In the genomic region with DNA sequence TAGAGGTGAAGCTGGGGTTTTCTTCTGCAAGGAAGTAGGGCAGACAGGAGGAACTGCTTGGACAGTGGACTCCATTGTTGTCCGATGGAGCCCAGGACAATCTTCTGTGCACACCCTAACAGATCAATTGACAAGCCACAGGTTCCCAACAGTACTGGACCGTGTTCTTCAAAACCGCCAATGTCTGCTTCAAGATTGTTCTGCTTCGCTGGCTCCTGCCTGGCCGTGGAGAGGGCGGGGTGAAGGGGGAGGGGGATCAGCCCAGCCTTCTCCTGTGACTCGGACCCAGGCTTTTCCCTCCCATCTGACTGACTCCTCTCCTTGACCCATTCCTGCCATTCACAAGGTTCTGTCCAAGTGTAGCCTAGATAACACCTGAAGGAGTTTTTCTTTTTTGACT, we compare ENCODE assay signal across 31 mouse cellular contexts. TPM values are rescaled to one million over a fixed set of nuclear protein-coding genes. Genes with fewer than 3 reads are reported as not detected.
A peak's percentile ranks its signal among the peaks of the same experiment; 100 is the strongest.
DNase-seq lines count a peak whose midpoint lies in the region; ATAC-seq and TF ChIP-seq lines count a peak whose summit lies in the region.
"Had no signal": no experiment of that assay in that cellular context is flagged by ENCODE, and none has a peak within 500 bp of the region (broad histone marks: within the 10 kb centered on the region; RNA-seq: fewer than 3 reads in every experiment).

No protein-coding gene starts in this region.

- peaks cover 45% of the 10 kb centered on the region for H3K4me1 ChIP-seq in heart, embryonic 10.5 days
- peaks cover 27% of the 10 kb centered on the region for H3K4me1 ChIP-seq in heart, embryonic 11.5 days (ENCODE audit: control insufficient read depth, insufficient read depth, low read length)
- H3K4me1 ChIP-seq in neural tube, embryonic 13.5 days (replicated peaks): peaks cover 17% of the 10 kb centered on the region
- H3K4me1 ChIP-seq in neural tube, embryonic 15.5 days: peaks cover 6% of the 10 kb centered on the region; the same call in 1 of the 2 replicates

- 30% methylated on average over 7 of the region's 7 CpGs for WGBS in heart, embryonic 10.5 days
- 33% methylated on average over 7 of the region's 7 CpGs for WGBS in heart, embryonic 11.5 days (ENCODE audit: insufficient replicate concordance)
- WGBS in neural tube, embryonic 13.5 days: 43% methylated on average over 7 of the region's 7 CpGs
- 50% methylated on average over 7 of the region's 7 CpGs for WGBS in neural tube, embryonic 15.5 days

- no peak overlapping the region for H3K4me2 ChIP-seq in heart, embryonic 11.5 days
- no peak overlapping the region for H3K4me2 ChIP-seq in neural tube, embryonic 13.5 days
- no peak overlapping the region for H3K4me2 ChIP-seq in neural tube, embryonic 15.5 days
- H3K4me2 ChIP-seq in myocyte (ENCODE audit: low read depth): peak overlapping the region; percentile 75
- H3K4me2 ChIP-seq: embryonic facial prominence, embryonic 12.5 days; heart, embryonic 13.5 days; hindbrain, embryonic 12.5 days; liver, embryonic 11.5 days; lung, embryonic 15.5 days; midbrain, embryonic 11.5 days had no signal

- H3K4me3 ChIP-seq in heart, embryonic 10.5 days: no peak overlapping the region
- H3K4me3 ChIP-seq in heart, embryonic 11.5 days (ENCODE audit: low read depth, low read length): no peak overlapping the region
- H3K4me3 ChIP-seq in neural tube, embryonic 13.5 days: no peak overlapping the region
- no peak overlapping the region for H3K4me3 ChIP-seq in neural tube, embryonic 15.5 days (replicated peaks)
- H3K4me3 ChIP-seq in myocyte: no peak overlapping the region
- H3K4me3 ChIP-seq: embryonic facial prominence, embryonic 12.5 days; forebrain, embryonic 10.5 days; heart, embryonic 13.5 days; hindbrain, embryonic 12.5 days; lung, embryonic 15.5 days had no signal

- no peak overlapping the region for H3ac ChIP-seq in myocyte (ENCODE audit: control insufficient read depth, insufficient read length)

- 0 out of 2 replicates have a peak overlapping the region, but pooled peaks have one; percentile 16 for H3K27ac ChIP-seq in heart, embryonic 10.5 days
- no peak overlapping the region for H3K27ac ChIP-seq in heart, embryonic 11.5 days (ENCODE audit: low read depth, low read length)
- H3K27ac ChIP-seq in neural tube, embryonic 13.5 days (replicated peaks): peak overlapping the region; percentile 55; the same call in 1 of the 2 replicates
- no peak overlapping the region for H3K27ac ChIP-seq in neural tube, embryonic 15.5 days (replicated peaks)
- H3K27ac ChIP-seq: embryonic facial prominence, embryonic 12.5 days; forebrain, embryonic 10.5 days; heart, embryonic 13.5 days; hindbrain, embryonic 12.5 days; lung, embryonic 15.5 days had no signal

- TF ChIP-seq POLR2A in myocyte (IDR thresholded peaks at IDR 0.05; ENCODE audit: insufficient read length, low read depth): no peak

- peaks cover 40% of the 10 kb centered on the region for H3K27me3 ChIP-seq in heart, embryonic 10.5 days (ENCODE audit: insufficient read depth, poor library complexity, severe bottlenecking)
- H3K27me3 ChIP-seq in heart, embryonic 11.5 days (ENCODE audit: control insufficient read depth, insufficient read depth, low read length): peaks cover 7% of the 10 kb centered on the region
- peaks cover 20% of the 10 kb centered on the region for H3K27me3 ChIP-seq in neural tube, embryonic 13.5 days
- H3K27me3 ChIP-seq in neural tube, embryonic 15.5 days (replicated peaks): peaks cover 9% of the 10 kb centered on the region
- H3K27me3 ChIP-seq in myocyte (ENCODE audit: control insufficient read depth, insufficient read depth, insufficient read length): no peaks in the 10 kb centered on the region

- ATAC-seq in heart, embryonic 11.5 days (replicated peaks; ENCODE audit: insufficient number of reproducible peaks, low FRiP score, low TSS enrichment): no peak
- ATAC-seq in neural tube, embryonic 13.5 days (ENCODE audit: low read depth): no peak
- no peak for ATAC-seq in neural tube, embryonic 15.5 days (ENCODE audit: low FRiP score)
- no peak for ATAC-seq in inflammation-experienced regulatory T-cells, adult 6 months
- ATAC-seq: forebrain, postnatal 0 days had no signal

- no peaks in the 10 kb centered on the region for H3K36me3 ChIP-seq in heart, embryonic 10.5 days
- no peaks in the 10 kb centered on the region for H3K36me3 ChIP-seq in heart, embryonic 11.5 days (ENCODE audit: control insufficient read depth, insufficient read depth, low read length)
- no peaks in the 10 kb centered on the region for H3K36me3 ChIP-seq in neural tube, embryonic 13.5 days
- H3K36me3 ChIP-seq in neural tube, embryonic 15.5 days: no peaks in the 10 kb centered on the region
- H3K36me3 ChIP-seq in myocyte (ENCODE audit: control insufficient read depth, insufficient read depth): no peaks in the 10 kb centered on the region
- H3K36me3 ChIP-seq: embryonic facial prominence, embryonic 12.5 days; forebrain, embryonic 10.5 days; G1E; heart, embryonic 13.5 days; hindbrain, embryonic 12.5 days; lung, embryonic 15.5 days had no signal

- no peak for DNase-seq in heart, embryonic 10.5 days (ENCODE audit: low spot score)
- DNase-seq in urinary bladder, postnatal 36 days (ENCODE audit: low spot score in 2 of 2): no peak
- DNase-seq: cerebellum, adult 11 months; cerebellum, adult 9-10 months; cerebellum, postnatal 36 days; embryo, embryonic 11 days; forebrain, postnatal 0 days; gastrocnemius, postnatal 10 days; kidney, adult 11 months; kidney, postnatal 14 days; layer of hippocampus, adult 9-11 months; right cerebral cortex, adult 18-20 months; spleen, adult 18-20 months; thymus, postnatal 14 days had no signal

- no peaks in the 10 kb centered on the region for H3K9me3 ChIP-seq in heart, embryonic 10.5 days
- H3K9me3 ChIP-seq in heart, embryonic 11.5 days (replicated peaks; ENCODE audit: control insufficient read depth, low read length): no peaks in the 10 kb centered on the region
- no peaks in the 10 kb centered on the region for H3K9me3 ChIP-seq in neural tube, embryonic 13.5 days
- no peaks in the 10 kb centered on the region for H3K9me3 ChIP-seq in neural tube, embryonic 15.5 days (replicated peaks)
- H3K9me3 ChIP-seq: embryonic facial prominence, embryonic 12.5 days; forebrain, embryonic 10.5 days; G1E; heart, embryonic 13.5 days; hindbrain, embryonic 12.5 days; lung, embryonic 15.5 days had no signal

- H3K79me2 ChIP-seq in myocyte (ENCODE audit: control insufficient read depth, insufficient read depth): no peaks in the 10 kb centered on the region

- H3K9ac ChIP-seq in heart, embryonic 11.5 days (ENCODE audit: low read depth, low read length): no peak overlapping the region
- no peak overlapping the region for H3K9ac ChIP-seq in neural tube, embryonic 13.5 days
- no peak overlapping the region for H3K9ac ChIP-seq in neural tube, embryonic 15.5 days (replicated peaks)
- H3K9ac ChIP-seq: embryonic facial prominence, embryonic 12.5 days; forebrain, postnatal 0 days; heart, embryonic 13.5 days; hindbrain, embryonic 12.5 days; lung, embryonic 15.5 days had no signal

TF ChIP-seq in myocyte, 11 proteins besides CTCF, POLR2A, EP300 and RAD21 (continues in another document):
- no peak for TF ChIP-seq MYOG (IDR thresholded peaks at IDR 0.05; ENCODE audit: control insufficient read depth in 1 of 3, insufficient read depth in 1 of 3, insufficient read length in 2 of 3, low read depth in 2 of 3)

RNA-seq across cellular contexts. Expression of a gene that starts 5.6 kb away (rescaled TPM):
- 1.9 and 3.1 TPM in 2 replicates for polyA plus RNA-seq in heart, embryonic 10.5 days (2016; fragmentation: Nextera tagmentation; extraction: Ambion mirVana)
- 3.3 and 5.6 TPM in 2 replicates for polyA plus RNA-seq in heart, embryonic 11.5 days (2014; fragmentation: Nextera tagmentation; extraction: Ambion mirVana)
- polyA plus RNA-seq in neural tube, embryonic 13.5 days (2015; fragmentation: Nextera tagmentation; extraction: Ambion mirVana): 3.5 and 4.6 TPM in 2 replicates
- 3.9 and 4.6 TPM in 2 replicates for polyA plus RNA-seq in neural tube, embryonic 15.5 days (2015; fragmentation: Nextera tagmentation; extraction: Ambion mirVana)
- 10.2 TPM for polyA plus RNA-seq in myocyte (2012; fragmentation: generic; extraction: Trizol)
- not detected for polyA plus RNA-seq in inflammation-experienced regulatory T-cells, adult 6 months (2017; shearing (Covaris generic))
- polyA plus RNA-seq: G1E had no signal

RNA-seq across cellular contexts. Expression of a gene that starts 15.6 kb away (rescaled TPM):
- 8.0 and 8.6 TPM in 2 replicates for polyA plus RNA-seq in heart, embryonic 10.5 days (2016; fragmentation: Nextera tagmentation; extraction: Ambion mirVana)
- 6.0 and 15.1 TPM in 2 replicates for polyA plus RNA-seq in heart, embryonic 11.5 days (2014; fragmentation: Nextera tagmentation; extraction: Ambion mirVana)
- 10.8 and 11.8 TPM in 2 replicates for polyA plus RNA-seq in neural tube, embryonic 13.5 days (2015; fragmentation: Nextera tagmentation; extraction: Ambion mirVana)
- 12.7 and 14.1 TPM in 2 replicates for polyA plus RNA-seq in neural tube, embryonic 15.5 days (2015; fragmentation: Nextera tagmentation; extraction: Ambion mirVana)
- 74.2 TPM for polyA plus RNA-seq in myocyte (2012; fragmentation: generic; extraction: Trizol)
- polyA plus RNA-seq in inflammation-experienced regulatory T-cells, adult 6 months (2017; shearing (Covaris generic)): 10 to 100 TPM; 17.8 to 20.6 (median 19.4) TPM

RNA-seq across cellular contexts. Expression of a gene that starts 19.8 kb away (rescaled TPM):
- 1.5 and 1.9 TPM in 2 replicates for polyA plus RNA-seq in heart, embryonic 10.5 days (2016; fragmentation: Nextera tagmentation; extraction: Ambion mirVana)
- 2.1 and 2.3 TPM in 2 replicates for polyA plus RNA-seq in heart, embryonic 11.5 days (2014; fragmentation: Nextera tagmentation; extraction: Ambion mirVana)
- 0.36 TPM in 1 of 2 replicates, not detected in the other for polyA plus RNA-seq in neural tube, embryonic 13.5 days (2015; fragmentation: Nextera tagmentation; extraction: Ambion mirVana)
- 0.37 and 0.54 TPM in 2 replicates for polyA plus RNA-seq in neural tube, embryonic 15.5 days (2015; fragmentation: Nextera tagmentation; extraction: Ambion mirVana)
- polyA plus RNA-seq in myocyte (2012; fragmentation: generic; extraction: Trizol): 12.0 TPM
- 1 to 10 TPM in 1 of 3 experiments, under 1 TPM in 1, not detected in 1; 0.48 to 1.6 TPM for polyA plus RNA-seq in inflammation-experienced regulatory T-cells, adult 6 months (2017; shearing (Covaris generic))
- polyA plus RNA-seq: G1E; kidney, embryonic 14.5 days had no signal

RNA-seq across cellular contexts. Expression of a gene that starts 28.0 kb away (rescaled TPM):
- 0.17 and 0.18 TPM in 2 replicates for polyA plus RNA-seq in heart, embryonic 10.5 days (2016; fragmentation: Nextera tagmentation; extraction: Ambion mirVana)
- 0.10 and 0.14 TPM in 2 replicates for polyA plus RNA-seq in heart, embryonic 11.5 days (2014; fragmentation: Nextera tagmentation; extraction: Ambion mirVana)
- 0.07 and 0.29 TPM in 2 replicates for polyA plus RNA-seq in neural tube, embryonic 13.5 days (2015; fragmentation: Nextera tagmentation; extraction: Ambion mirVana)
- polyA plus RNA-seq in neural tube, embryonic 15.5 days (2015; fragmentation: Nextera tagmentation; extraction: Ambion mirVana): 0.37 and 0.41 TPM in 2 replicates
- not detected for polyA plus RNA-seq in myocyte (2012; fragmentation: generic; extraction: Trizol)
- polyA plus RNA-seq in inflammation-experienced regulatory T-cells, adult 6 months (2017; shearing (Covaris generic)): not detected
- polyA plus RNA-seq: C2C12; forebrain, embryonic 10.5 days; G1E; heart, embryonic 13.5 days; kidney, embryonic 14.5 days; limb, embryonic 11.5 days; liver, embryonic 11.5 days; liver, embryonic 16.5 days; midbrain, embryonic 11.5 days had no signal

RNA-seq across cellular contexts. Expression of a gene that starts 48.3 kb away (rescaled TPM):
- 8.1 and 11.4 TPM in 2 replicates for polyA plus RNA-seq in heart, embryonic 10.5 days (2016; fragmentation: Nextera tagmentation; extraction: Ambion mirVana)
- 4.4 and 5.3 TPM in 2 replicates for polyA plus RNA-seq in heart, embryonic 11.5 days (2014; fragmentation: Nextera tagmentation; extraction: Ambion mirVana)
- polyA plus RNA-seq in neural tube, embryonic 13.5 days (2015; fragmentation: Nextera tagmentation; extraction: Ambion mirVana): 24.2 and 25.3 TPM in 2 replicates
- 38.3 and 52.2 TPM in 2 replicates for polyA plus RNA-seq in neural tube, embryonic 15.5 days (2015; fragmentation: Nextera tagmentation; extraction: Ambion mirVana)
- polyA plus RNA-seq in myocyte (2012; fragmentation: generic; extraction: Trizol): 0.36 TPM
- polyA plus RNA-seq in inflammation-experienced regulatory T-cells, adult 6 months (2017; shearing (Covaris generic)): not detected

Comparison
In these comparisons a context has a peak if more than half of its experiments do, and no peak if none do; other contexts are left out.
1. H3K27ac ChIP-seq: peak in heart, embryonic 10.5 days (single experiment) and neural tube, embryonic 13.5 days (single experiment); none in heart, embryonic 11.5 days (single experiment) and neural tube, embryonic 15.5 days (single experiment).